Mouse (Mus musculus): ENCODE measurements around the gene Trp53. TPM values are rescaled to one million over a fixed set of nuclear protein-coding genes. Genes with fewer than 3 reads are reported as not detected.
"Not testable (repeated sequence)": the region's sequence is repeated elsewhere in the genome, so short reads cannot be mapped to it uniquely, and the experiment has no call there.

Trp53 gene
- polyA plus RNA-seq, 1 experiment from 2014 or later = 161 TPM

- WGBS = under 1% methylated on average over 73 of the region's 73 CpGs
- Histone ChIP-seq H3K4me3 (peak overlapping the region; percentile 64), H3K4me2 (replicated peaks) (peak overlapping the region; percentile 100), H3K4me1 (peaks cover 22% of the 10 kb centered on the region), H3K36me3 (0 out of 2 replicates have a peak, but pooled peaks cover 4% of the 10 kb centered on the region), H3K9me3 (no peaks in the 10 kb centered on the region), H3K9ac (peak overlapping the region; percentile 80), H3K27me3 (peaks cover 29% of the 10 kb centered on the region), H3K27ac (no peak overlapping the region)
- peak; percentile 41 for ATAC-seq (ENCODE audit: low FRiP score, low read depth)
These were observed 24.9 kb downstream of the Trp53 start for GRCm38 (mm10) chr11:69604795-69605664.

GRCm38 (mm10) chr11:69605726-69606490 is 25.7 kb downstream of the Trp53 start, which contains the start of gene Atp1b2:
Atp1b2 (minus strand) TSS chr11:69605942.
- Histone ChIP-seq H3K4me1 (peaks cover 13% of the 10 kb centered on the region), H3K4me3 (peak within 1 kb of the TSS; percentile 64), H3K9ac (peak within 1 kb of the TSS; percentile 80), H3K9me3 (no peaks in the 10 kb centered on the region), H3K27ac (no peak within 1 kb of the TSS), H3K4me2 (replicated peaks) (peak within 1 kb of the TSS; percentile 100), H3K27me3 (peaks cover 29% of the 10 kb centered on the region), H3K36me3 (0 out of 2 replicates have a peak, but pooled peaks cover 4% of the 10 kb centered on the region)
- ATAC-seq (ENCODE audit: low FRiP score, low read depth) = peak; percentile 90
- 1% methylated on average over 32 of the region's 32 CpGs for WGBS

GRCm38 (mm10) chr11:69606491-69606795 is 26.3 kb downstream of the Trp53 start:
- WGBS = 69% methylated on average over 2 of the region's 2 CpGs
- peak overlapping the region; percentile 64 for H3K4me3 ChIP-seq
- 0 out of 2 replicates have a peak, but pooled peaks cover 4% of the 10 kb centered on the region for H3K36me3 ChIP-seq
- no peak for ATAC-seq (ENCODE audit: low FRiP score, low read depth)
- no peak overlapping the region for H3K9ac ChIP-seq
- H3K27ac ChIP-seq = no peak overlapping the region
- peaks cover 29% of the 10 kb centered on the region for H3K27me3 ChIP-seq
- peaks cover 13% of the 10 kb centered on the region for H3K4me1 ChIP-seq
- no peaks in the 10 kb centered on the region for H3K9me3 ChIP-seq
- peak overlapping the region; percentile 100 for H3K4me2 ChIP-seq (replicated peaks)

GRCm38 (mm10) chr11:69606832-69607231 is 26.7 kb downstream of the Trp53 start:
- no peaks in the 10 kb centered on the region for H3K9me3 ChIP-seq
- peak overlapping the region; percentile 100; the same call in 1 of the 2 replicates for H3K4me2 ChIP-seq (replicated peaks)
- WGBS = 83% methylated on average over 2 of the region's 2 CpGs
- no peak for ATAC-seq (ENCODE audit: low FRiP score, low read depth)
- 0 out of 2 replicates have a peak, but pooled peaks cover 2% of the 10 kb centered on the region for H3K36me3 ChIP-seq
- no peak overlapping the region for H3K4me3 ChIP-seq
- peaks cover 13% of the 10 kb centered on the region for H3K4me1 ChIP-seq
- peaks cover 25% of the 10 kb centered on the region for H3K27me3 ChIP-seq
- no peak overlapping the region for H3K9ac ChIP-seq
- H3K27ac ChIP-seq = no peak overlapping the region

GRCm38 (mm10) chr11:69608525-69608924 is 28.4 kb downstream of the Trp53 start:
- H3K9me3 ChIP-seq = no peaks in the 10 kb centered on the region
- WGBS = 90% methylated on average over 3 of the region's 3 CpGs
- H3K9ac ChIP-seq = no peak overlapping the region
- no peak overlapping the region for H3K4me3 ChIP-seq
- no peak overlapping the region for H3K4me2 ChIP-seq (replicated peaks)
- H3K4me1 ChIP-seq = peaks cover 14% of the 10 kb centered on the region
- no peak for ATAC-seq (ENCODE audit: low FRiP score, low read depth)
- H3K27ac ChIP-seq = no peak overlapping the region
- peaks cover 19% of the 10 kb centered on the region for H3K27me3 ChIP-seq
- H3K36me3 ChIP-seq = no peaks in the 10 kb centered on the region

GRCm38 (mm10) chr11:69609416-69609815 is 29.3 kb downstream of the Trp53 start:
- no peak overlapping the region for H3K9ac ChIP-seq
- H3K27ac ChIP-seq = no peak overlapping the region
- ATAC-seq (ENCODE audit: low FRiP score, low read depth) = no peak

GRCm38 (mm10) chr11:69610899-69611298 is 30.7 kb downstream of the Trp53 start:
- Histone ChIP-seq H3K4me2 (replicated peaks) (no peak overlapping the region), H3K27me3 (0 out of 2 replicates have a peak, but pooled peaks cover 5% of the 10 kb centered on the region), H3K9ac (no peak overlapping the region), H3K36me3 (no peaks in the 10 kb centered on the region), H3K27ac (no peak overlapping the region), H3K9me3 (no peaks in the 10 kb centered on the region), H3K4me3 (no peak overlapping the region), H3K4me1 (peaks cover 4% of the 10 kb centered on the region)
- ATAC-seq (ENCODE audit: low FRiP score, low read depth) = no peak
- WGBS = 58% methylated on average over 4 of the region's 4 CpGs

More at GRCm38 (mm10) chr11:69609416-69609815, 29.3 kb downstream of the Trp53 start:
- 61% methylated on average over 7 of the region's 7 CpGs for WGBS
- peaks cover 10% of the 10 kb centered on the region for H3K4me1 ChIP-seq
- H3K4me2 ChIP-seq (replicated peaks) = no peak overlapping the region
- no peak overlapping the region for H3K4me3 ChIP-seq
- no peaks in the 10 kb centered on the region for H3K9me3 ChIP-seq
- H3K36me3 ChIP-seq = no peaks in the 10 kb centered on the region
- H3K27me3 ChIP-seq = peaks cover 10% of the 10 kb centered on the region

GRCm38 (mm10) chr11:69613553-69614256 is 33.5 kb downstream of the Trp53 start:
- Histone ChIP-seq H3K27ac (peak overlapping the region; percentile 22; the same call in 1 of the 2 replicates), H3K9me3 (no peaks in the 10 kb centered on the region), H3K4me3 (no peak overlapping the region), H3K27me3 (peaks cover 10% of the 10 kb centered on the region; the same call in 1 of the 2 replicates), H3K36me3 (no peaks in the 10 kb centered on the region), H3K9ac (peak overlapping the region; percentile 26; the same call in 1 of the 2 replicates), H3K4me1 (peaks cover 4% of the 10 kb centered on the region), H3K4me2 (replicated peaks) (peak overlapping the region; percentile 46)
- peak; percentile 68 for ATAC-seq (ENCODE audit: low FRiP score, low read depth)
- 12% methylated on average over 19 of the region's 19 CpGs for WGBS

GRCm38 (mm10) chr11:69614257-69614588 is 34.1 kb downstream of the Trp53 start:
- not testable (repeated sequence) for H3K9me3 ChIP-seq; H3K36me3 ChIP-seq; H3K9ac ChIP-seq; H3K4me3 ChIP-seq; H3K4me1 ChIP-seq; H3K4me2 ChIP-seq (replicated peaks); H3K27ac ChIP-seq; ATAC-seq (ENCODE audit: low FRiP score, low read depth)
- peaks cover 10% of the 10 kb centered on the region; the same call in 1 of the 2 replicates for H3K27me3 ChIP-seq
- 46% methylated on average over 11 of the region's 11 CpGs for WGBS

GRCm38 (mm10) chr11:69616781-69617180 is 36.6 kb downstream of the Trp53 start:
- 43% methylated on average over 10 of the region's 10 CpGs for WGBS
- peaks cover 7% of the 10 kb centered on the region for H3K4me1 ChIP-seq
- no peak for ATAC-seq (ENCODE audit: low FRiP score, low read depth)
- H3K9ac ChIP-seq = 0 out of 2 replicates have a peak overlapping the region, but pooled peaks have one; percentile 25
- H3K9me3 ChIP-seq = no peaks in the 10 kb centered on the region
- H3K27ac ChIP-seq = no peak overlapping the region
- H3K36me3 ChIP-seq = no peaks in the 10 kb centered on the region
- H3K4me3 ChIP-seq = no peak overlapping the region
- H3K27me3 ChIP-seq = peaks cover 10% of the 10 kb centered on the region; the same call in 1 of the 2 replicates
- H3K4me2 ChIP-seq (replicated peaks) = no peak overlapping the region

- Histone ChIP-seq H3K9me3 (no peaks in the 10 kb centered on the region), H3K4me2 (replicated peaks) (no peak within 1 kb of the TSS), H3K4me1 (peaks cover 12% of the 10 kb centered on the region), H3K27me3 (peaks cover 10% of the 10 kb centered on the region; the same call in 1 of the 2 replicates), H3K4me3 (no peak within 1 kb of the TSS), H3K9ac (0 out of 2 replicates have a peak within 1 kb of the TSS, but pooled peaks have one; percentile 25), H3K27ac (no peak within 1 kb of the TSS), H3K36me3 (no peaks in the 10 kb centered on the region)
- no peak for ATAC-seq (ENCODE audit: low FRiP score, low read depth)
- 67% methylated on average over 5 of the region's 5 CpGs for WGBS
These were observed 37.6 kb downstream of the Trp53 start, which contains the start of gene Shbg for GRCm38 (mm10) chr11:69617805-69618204. Shbg (minus strand) TSS chr11:69617905.
